Mouse (Mus musculus): ENCODE measurements around the gene Slc16a6. TPM values are rescaled to one million over a fixed set of nuclear protein-coding genes. Genes with fewer than 3 reads are reported as not detected.

Gene Slc16a6
- polyA plus RNA-seq, 1 experiment from 2014 or later: 4.4 TPM

DNA sequence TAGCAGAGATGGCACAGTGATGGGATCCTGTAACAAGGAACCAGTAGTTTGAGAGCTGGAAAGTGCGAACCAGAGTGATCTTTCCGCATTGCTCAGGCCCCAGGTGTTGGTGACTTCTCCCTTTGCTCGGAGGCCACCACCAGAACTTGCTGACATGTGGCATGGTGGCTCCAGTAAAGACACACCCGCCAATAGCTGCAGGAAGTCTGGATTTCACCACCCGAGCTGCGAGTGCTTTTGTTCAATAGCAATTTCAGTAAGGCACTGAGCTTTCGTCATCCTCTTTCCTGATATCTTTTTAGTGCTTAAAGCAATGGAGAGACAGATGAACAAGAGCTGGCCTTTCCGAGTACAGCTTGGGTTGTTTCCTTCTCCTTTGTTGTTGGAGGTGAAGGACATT, 7.0 kb upstream of the Slc16a6 start:
- no peak overlapping the region for H3K9ac ChIP-seq
- H3K36me3 ChIP-seq: no peaks in the 10 kb centered on the region
- H3K4me3 ChIP-seq: no peak overlapping the region
- no peak overlapping the region for H3K4me2 ChIP-seq
- H3K27me3 ChIP-seq: no peaks in the 10 kb centered on the region
- H3K27ac ChIP-seq: no peak overlapping the region
- ATAC-seq (ENCODE audit: borderline replicate concordance, extremely low read depth, low FRiP score, low TSS enrichment): no peak
- no peaks in the 10 kb centered on the region for H3K9me3 ChIP-seq
- H3K4me1 ChIP-seq: no peaks in the 10 kb centered on the region
- WGBS: 80% methylated on average over 8 of the region's 8 CpGs

GRCm38 (mm10) chr11:109479575-109480285, 6.3 kb upstream of the Slc16a6 start:
- Histone ChIP-seq H3K9ac (no peak overlapping the region), H3K27me3 (no peaks in the 10 kb centered on the region), H3K4me3 (no peak overlapping the region), H3K27ac (no peak overlapping the region), H3K4me1 (no peaks in the 10 kb centered on the region), H3K9me3 (no peaks in the 10 kb centered on the region), H3K36me3 (no peaks in the 10 kb centered on the region), H3K4me2 (no peak overlapping the region)
- 67% methylated on average over 16 of the region's 16 CpGs for WGBS
- no peak for ATAC-seq (ENCODE audit: borderline replicate concordance, extremely low read depth, low FRiP score, low TSS enrichment)

DNA sequence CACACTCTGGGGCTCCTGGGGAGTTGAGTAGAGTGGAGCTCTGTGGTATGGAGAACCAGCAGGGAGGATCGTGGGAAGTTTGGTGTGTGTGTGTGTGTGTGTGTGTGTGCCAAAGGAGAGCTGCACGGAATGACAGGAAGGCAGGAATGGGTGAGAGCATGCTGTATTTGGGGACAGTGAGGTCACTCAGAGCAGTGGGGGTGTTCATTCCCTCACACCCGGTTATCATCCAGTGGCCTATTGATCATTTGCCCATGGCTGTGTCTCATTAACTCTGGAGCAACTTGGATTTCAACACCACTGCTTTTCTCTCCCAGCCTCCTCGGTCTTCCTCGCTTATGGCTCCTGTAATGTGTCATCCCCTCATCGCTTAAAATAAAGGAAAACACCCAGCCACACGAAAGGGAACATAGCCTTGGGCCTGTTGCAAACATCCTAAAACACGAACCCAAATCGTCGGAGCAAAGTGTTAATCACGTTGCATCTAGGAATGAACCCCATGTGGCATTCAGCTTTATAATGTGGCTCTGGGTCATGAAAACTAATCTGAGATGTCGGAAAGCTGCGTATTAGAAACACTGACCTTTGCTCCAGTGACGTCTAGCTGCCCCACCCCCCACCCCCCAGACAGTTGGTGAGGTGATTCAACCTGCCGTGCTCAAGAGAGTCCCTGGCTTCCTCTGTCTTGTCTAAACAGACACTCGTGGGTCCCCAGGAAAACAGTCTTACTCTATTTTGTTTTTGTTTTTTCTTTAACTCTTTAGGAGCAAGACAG, 4.4 kb upstream of the Slc16a6 start:
- no peaks in the 10 kb centered on the region for H3K9me3 ChIP-seq
- no peak for ATAC-seq (ENCODE audit: borderline replicate concordance, extremely low read depth, low FRiP score, low TSS enrichment)
- no peak overlapping the region for H3K4me2 ChIP-seq
- no peak overlapping the region for H3K9ac ChIP-seq
- H3K36me3 ChIP-seq: no peaks in the 10 kb centered on the region
- H3K27ac ChIP-seq: no peak overlapping the region
- 0 out of 2 replicates have a peak, but pooled peaks cover 2% of the 10 kb centered on the region for H3K4me1 ChIP-seq
- no peaks in the 10 kb centered on the region for H3K27me3 ChIP-seq
- H3K4me3 ChIP-seq: no peak overlapping the region
- 41% methylated on average over 16 of the region's 16 CpGs for WGBS

DNA sequence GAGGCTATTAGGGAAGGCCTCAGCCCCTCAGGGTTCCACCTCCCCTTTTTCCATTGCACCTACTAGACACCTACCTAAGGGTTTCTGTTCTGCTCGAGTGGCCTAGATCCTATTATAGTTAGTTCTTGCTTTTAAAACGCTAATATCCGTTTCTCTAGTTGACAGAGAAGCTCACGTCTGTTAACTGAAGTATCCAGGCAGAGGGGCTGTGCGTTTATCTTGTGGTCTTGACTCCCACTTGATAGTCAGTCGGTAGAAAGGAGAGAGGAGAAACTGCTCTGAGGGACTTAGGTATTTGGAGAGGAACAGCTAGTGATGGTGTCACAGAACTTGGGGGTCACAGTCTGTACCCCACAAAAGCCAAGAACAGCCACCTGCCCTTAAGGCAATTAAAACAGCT, 3.3 kb upstream of the Slc16a6 start:
- Histone ChIP-seq H3K4me2 (no peak overlapping the region), H3K4me1 (peaks cover 9% of the 10 kb centered on the region; the same call in 1 of the 2 replicates), H3K9ac (no peak overlapping the region), H3K36me3 (no peaks in the 10 kb centered on the region), H3K9me3 (no peaks in the 10 kb centered on the region), H3K27me3 (no peaks in the 10 kb centered on the region), H3K27ac (no peak overlapping the region), H3K4me3 (no peak overlapping the region)
- WGBS: 36% methylated on average over 6 of the region's 6 CpGs
- ATAC-seq (ENCODE audit: borderline replicate concordance, extremely low read depth, low FRiP score, low TSS enrichment): no peak

DNA sequence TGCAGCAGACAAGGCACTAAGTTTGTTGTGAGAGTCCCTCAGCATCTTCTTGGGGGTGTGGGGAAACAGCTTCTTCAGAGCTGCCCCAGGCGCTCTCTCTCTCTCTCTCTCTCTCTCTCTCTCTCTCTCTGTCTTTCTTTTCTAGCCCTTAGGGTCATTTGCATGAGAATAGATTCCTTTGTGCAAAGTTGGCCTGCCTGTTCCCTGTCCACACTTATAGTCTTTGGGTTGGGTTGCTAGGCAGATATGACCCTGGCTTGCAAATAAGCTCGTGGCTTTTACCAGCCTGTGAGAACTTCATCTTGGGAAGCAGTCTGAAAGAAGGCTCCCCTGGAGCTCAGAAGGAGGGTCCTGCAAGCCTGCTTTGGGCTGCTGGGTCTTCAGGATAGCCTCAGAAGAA, 2.8 kb upstream of the Slc16a6 start:
- Histone ChIP-seq H3K36me3 (no peaks in the 10 kb centered on the region), H3K9me3 (no peaks in the 10 kb centered on the region), H3K4me3 (no peak overlapping the region), H3K27ac (no peak overlapping the region), H3K4me2 (no peak overlapping the region), H3K9ac (no peak overlapping the region), H3K27me3 (no peaks in the 10 kb centered on the region), H3K4me1 (peaks cover 10% of the 10 kb centered on the region; the same call in 1 of the 2 replicates)
- no peak for ATAC-seq (ENCODE audit: borderline replicate concordance, extremely low read depth, low FRiP score, low TSS enrichment)
- 61% methylated on average over 2 of the region's 2 CpGs for WGBS

- Histone ChIP-seq H3K9me3 (no peaks in the 10 kb centered on the region), H3K27ac (no peak overlapping the region), H3K4me2 (no peak overlapping the region), H3K9ac (no peak overlapping the region), H3K36me3 (no peaks in the 10 kb centered on the region), H3K4me1 (peaks cover 10% of the 10 kb centered on the region; the same call in 1 of the 2 replicates), H3K27me3 (no peaks in the 10 kb centered on the region), H3K4me3 (no peak overlapping the region)
- ATAC-seq (ENCODE audit: borderline replicate concordance, extremely low read depth, low FRiP score, low TSS enrichment): no peak
- WGBS: 86% methylated on average over 4 of the region's 4 CpGs
Observed at GRCm38 (mm10) chr11:109475717-109476116, 2.3 kb upstream of the Slc16a6 start.

GRCm38 (mm10) chr11:109474836-109475235, 1.4 kb upstream of the Slc16a6 start:
- H3K4me2 ChIP-seq: no peak overlapping the region; the same call in 1 of the 2 replicates
- peaks cover 10% of the 10 kb centered on the region; the same call in 1 of the 2 replicates for H3K4me1 ChIP-seq
- no peak overlapping the region for H3K9ac ChIP-seq
- WGBS: 80% methylated on average over 13 of the region's 13 CpGs
- no peak overlapping the region for H3K27ac ChIP-seq
- H3K4me3 ChIP-seq: no peak overlapping the region
- H3K36me3 ChIP-seq: no peaks in the 10 kb centered on the region
- no peaks in the 10 kb centered on the region for H3K9me3 ChIP-seq
- no peaks in the 10 kb centered on the region for H3K27me3 ChIP-seq
- ATAC-seq (ENCODE audit: borderline replicate concordance, extremely low read depth, low FRiP score, low TSS enrichment): no peak

DNA sequence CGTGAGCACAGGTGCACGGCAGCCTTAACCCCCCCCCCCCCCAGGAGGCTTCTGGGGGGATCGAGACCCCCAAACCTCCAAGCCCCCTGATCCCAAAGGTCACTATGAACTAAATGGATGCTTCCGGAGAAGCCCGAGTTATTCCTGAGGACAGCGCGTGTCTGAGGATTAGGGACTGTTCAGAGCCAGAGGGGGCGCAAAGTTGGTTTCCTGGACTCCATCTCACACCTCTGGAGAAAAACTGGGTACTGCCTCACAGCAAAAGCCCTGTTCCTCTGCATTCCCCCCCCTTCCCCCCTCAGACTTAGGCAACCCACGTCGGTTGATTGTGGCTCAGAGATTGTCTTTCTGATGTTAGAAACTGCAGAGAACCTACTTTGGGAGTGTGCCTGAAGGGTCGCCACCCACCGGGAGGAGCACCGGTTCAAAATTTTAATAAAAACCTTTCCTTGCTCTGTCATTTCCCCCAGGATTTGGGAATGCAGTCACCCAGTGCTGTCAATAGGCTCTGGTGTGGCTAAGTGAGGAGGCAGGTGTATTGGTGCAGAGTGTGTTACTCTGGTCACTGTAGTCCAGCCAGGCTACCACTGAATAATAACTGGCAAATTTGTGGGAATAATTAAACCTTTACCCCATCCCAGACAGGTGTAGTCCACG, 816 bp upstream of the Slc16a6 start:
- peaks cover 10% of the 10 kb centered on the region; the same call in 1 of the 2 replicates for H3K4me1 ChIP-seq
- H3K9ac ChIP-seq: peak overlapping the region; percentile 79
- H3K27ac ChIP-seq: peak overlapping the region; percentile 85; the same call in 1 of the 2 replicates
- no peaks in the 10 kb centered on the region for H3K36me3 ChIP-seq
- peak overlapping the region; percentile 98 for H3K4me2 ChIP-seq
- no peak for ATAC-seq (ENCODE audit: borderline replicate concordance, extremely low read depth, low FRiP score, low TSS enrichment)
- peak overlapping the region; percentile 83 for H3K4me3 ChIP-seq
- WGBS: 7% methylated on average over 14 of the region's 14 CpGs
- no peaks in the 10 kb centered on the region for H3K9me3 ChIP-seq
- no peaks in the 10 kb centered on the region for H3K27me3 ChIP-seq

- no peaks in the 10 kb centered on the region for H3K9me3 ChIP-seq
- no peaks in the 10 kb centered on the region for H3K36me3 ChIP-seq
- peak overlapping the region; percentile 83 for H3K4me3 ChIP-seq
- 1% methylated on average over 13 of the region's 13 CpGs for WGBS
- ATAC-seq (ENCODE audit: borderline replicate concordance, extremely low read depth, low FRiP score, low TSS enrichment): no peak
- peak overlapping the region; percentile 85 for H3K27ac ChIP-seq
- H3K4me1 ChIP-seq: peaks cover 14% of the 10 kb centered on the region; the same call in 1 of the 2 replicates
- H3K9ac ChIP-seq: peak overlapping the region; percentile 79
- peak overlapping the region; percentile 98 for H3K4me2 ChIP-seq
- H3K27me3 ChIP-seq: no peaks in the 10 kb centered on the region
Observed at GRCm38 (mm10) chr11:109472821-109473170, 602 bp downstream of the Slc16a6 start.

DNA sequence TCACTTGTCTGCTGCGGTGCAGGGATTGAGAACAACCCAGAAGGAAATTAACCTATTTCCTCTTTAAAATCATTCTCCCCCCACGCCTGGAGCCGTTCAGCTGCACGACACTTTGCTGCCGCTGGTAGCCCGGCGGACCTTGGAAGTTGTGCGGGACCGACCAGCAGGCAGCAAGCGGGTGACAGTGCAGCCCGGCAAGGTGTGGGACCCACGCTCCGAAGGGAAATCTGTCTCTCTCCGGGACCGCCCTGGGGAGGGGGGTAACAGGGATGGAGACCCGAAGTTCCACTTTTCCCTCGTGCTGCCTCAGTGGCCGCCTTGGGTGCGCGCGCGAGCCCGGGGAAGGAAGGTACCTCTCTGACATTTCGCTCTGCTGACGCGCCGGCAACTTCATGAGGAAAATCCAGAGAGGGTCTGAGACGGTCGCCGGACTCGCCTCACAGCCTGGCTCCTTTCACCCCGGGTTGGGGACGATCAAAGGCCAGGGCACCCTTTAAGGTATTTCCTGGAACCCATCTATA, 1.2 kb downstream of the Slc16a6 start:
- WGBS: 0% methylated on average over 33 of the region's 33 CpGs
- Histone ChIP-seq H3K27me3 (no peaks in the 10 kb centered on the region), H3K27ac (no peak overlapping the region), H3K4me2 (peak overlapping the region; percentile 98), H3K4me1 (peaks cover 15% of the 10 kb centered on the region; the same call in 1 of the 2 replicates), H3K9me3 (no peaks in the 10 kb centered on the region), H3K36me3 (no peaks in the 10 kb centered on the region), H3K9ac (peak overlapping the region; percentile 79), H3K4me3 (peak overlapping the region; percentile 83)
- no peak for ATAC-seq (ENCODE audit: borderline replicate concordance, extremely low read depth, low FRiP score, low TSS enrichment)

- Histone ChIP-seq H3K4me1 (peaks cover 22% of the 10 kb centered on the region; the same call in 1 of the 2 replicates), H3K27ac (no peak overlapping the region), H3K9me3 (no peaks in the 10 kb centered on the region), H3K4me3 (peak overlapping the region; percentile 83), H3K36me3 (no peaks in the 10 kb centered on the region), H3K27me3 (no peaks in the 10 kb centered on the region), H3K9ac (no peak overlapping the region), H3K4me2 (peak overlapping the region; percentile 98)
- 34% methylated on average over 15 of the region's 15 CpGs for WGBS
- no peak for ATAC-seq (ENCODE audit: borderline replicate concordance, extremely low read depth, low FRiP score, low TSS enrichment)
Observed at GRCm38 (mm10) chr11:109470921-109471861, 2.2 kb downstream of the Slc16a6 start.
